Mouse (Mus musculus) heart, postnatal 14 days (tissue): Measurements from ENCODE around the gene Rsl1d1. TPM values are rescaled to one million over a fixed set of nuclear protein-coding genes. Genes with fewer than 3 reads are reported as not detected.
A peak's percentile ranks its signal among the peaks of the same experiment; 100 is the strongest.

Experiments
- DNase-seq, 2 experiments: peaks; one replicate each; pipeline ENCODE4 v3.0.0; 2021 to 2022
- intact Hi-C: fragments of 180-260 bp; cut with DNase I; formaldehyde crosslinking; loops from one replicate; pipeline ENCODE4 v1.15.1; 2025
- long read RNA-seq, 2 experiments: library from polyadenylated mRNA; stranded (forward); transcript quantifications; one replicate each; pipeline ENCODE4 v2.0.0; 2021
- total RNA-seq, 2 experiments: library from RNA; stranded (reverse); gene quantifications; 2 replicates each; pipeline ENCODE4 v1.2.3; 2021

The Rsl1d1 gene
- 10 to 100 TPM; 49.1 to 49.9 TPM for total RNA-seq
- long read RNA-seq, experiment 1, transcript Rsl1d1-201 (9 exons, 1,945 nt): major isoform, 118 of 127 reads
- long read RNA-seq, experiment 1, partial matches to known transcripts: 4 of 127 reads
- long read RNA-seq, experiment 1, other reads (novel, unspliced or antisense): 5 of 127 reads
- long read RNA-seq, experiment 2, transcript Rsl1d1-201 (9 exons, 1,945 nt): major isoform, 74 of 80 reads
- long read RNA-seq, experiment 2, partial matches to known transcripts: 0 of 80 reads
- long read RNA-seq, experiment 2, other reads (novel, unspliced or antisense): 6 of 80 reads

DNA sequence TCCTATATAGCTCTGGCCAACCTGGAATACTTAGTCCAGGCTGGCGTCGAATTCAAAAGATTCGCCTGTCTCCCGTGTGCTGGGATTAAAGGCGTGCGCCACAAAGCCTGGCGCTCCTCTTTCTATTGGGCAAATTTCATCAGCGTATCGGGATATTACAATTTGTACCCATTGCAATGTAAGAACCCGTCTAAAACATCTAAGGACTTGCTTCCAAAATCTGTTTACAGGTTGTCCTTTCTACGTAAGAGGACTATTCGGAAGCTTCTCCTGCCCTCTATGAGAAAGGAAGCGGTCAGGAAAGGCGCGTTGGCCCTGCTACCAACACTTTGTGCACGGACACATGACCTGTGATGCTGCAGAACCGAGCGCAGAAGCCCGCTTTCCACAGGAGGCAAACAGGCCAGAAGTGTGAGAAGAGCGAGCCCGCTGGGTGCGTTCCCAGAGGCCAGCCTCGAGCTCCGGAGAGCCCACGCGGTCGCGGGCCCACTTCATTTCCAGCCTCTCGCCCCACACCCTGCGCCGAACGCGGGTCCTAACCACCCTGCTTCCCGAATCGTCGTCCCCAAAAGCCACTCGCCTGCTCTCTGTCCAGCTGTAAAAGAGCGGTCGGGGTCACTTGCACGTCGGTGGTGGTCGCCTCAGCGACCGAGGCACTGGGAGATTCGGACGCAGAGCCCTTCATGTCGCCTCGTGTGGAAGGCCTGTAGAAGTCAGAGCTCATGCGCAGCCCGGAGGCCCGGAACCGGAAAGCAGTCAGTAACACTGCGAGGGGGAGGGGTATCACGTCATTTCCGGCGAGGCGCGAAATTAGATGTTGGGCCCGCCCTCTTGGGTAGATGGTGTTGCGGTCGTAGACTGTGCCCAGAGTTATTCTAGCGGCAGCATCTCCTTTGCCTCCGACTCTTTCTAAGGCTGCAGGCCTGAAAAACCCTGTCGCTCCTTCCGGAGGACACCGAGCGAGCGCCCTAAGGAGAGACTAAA lies at the start of gene Rsl1d1:
Gene Rsl1d1 (minus strand): TSS at position 761 of the 984 bp plus-strand sequence.
- DNase-seq: peak; percentile 87 to 92
- intact Hi-C loops: loop anchor here (2.0 to 5.0 kb wide), 2 partner anchors 49 to 214 kb away; partner anchors contain the start of gene Gspt1

DNA sequence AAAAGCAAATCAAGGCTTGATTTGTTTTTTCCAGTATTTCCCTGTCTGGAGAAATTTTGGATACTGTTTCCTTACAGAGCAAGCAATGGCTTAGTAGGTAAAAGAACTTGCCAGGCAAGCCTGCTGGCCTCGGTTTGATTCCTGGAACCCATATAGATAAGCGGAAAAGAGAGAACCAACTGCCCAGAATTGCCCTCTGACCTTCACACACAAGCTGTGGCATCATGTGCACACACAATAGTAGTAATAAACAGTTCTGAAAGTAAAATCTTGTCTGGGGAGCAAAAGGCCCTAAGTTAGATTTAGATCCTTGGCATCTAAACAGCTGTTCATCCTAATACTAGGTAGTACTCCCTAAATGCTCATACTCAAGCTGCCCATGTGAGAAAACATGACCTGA lies 44.7 kb upstream of the Rsl1d1 start:
- intact Hi-C loops: no loop called here

DNA sequence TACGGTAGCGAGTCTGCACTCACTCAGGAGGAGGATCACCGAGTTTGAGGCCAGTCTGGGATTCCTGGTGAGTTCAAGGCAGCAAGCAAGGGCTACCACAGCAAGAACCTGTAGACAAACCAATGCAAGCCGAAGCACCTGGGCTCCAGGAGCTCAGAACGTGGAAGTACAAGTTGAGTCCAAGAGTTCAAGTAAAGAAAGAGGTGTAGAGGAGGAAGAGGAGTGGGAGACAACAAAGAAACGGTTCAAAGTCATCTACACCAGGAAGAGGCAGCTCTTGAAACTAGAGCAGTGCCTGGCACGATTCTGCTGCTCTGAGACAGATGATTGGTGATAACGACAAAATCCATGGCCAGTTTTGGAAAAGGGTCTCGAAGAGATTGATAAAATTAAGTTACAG lies 42.6 kb upstream of the Rsl1d1 start:
- intact Hi-C loops: no loop called here
- no peak for DNase-seq

More for the DNA sequence above, 44.7 kb upstream of the Rsl1d1 start:
- no peak for DNase-seq

DNA sequence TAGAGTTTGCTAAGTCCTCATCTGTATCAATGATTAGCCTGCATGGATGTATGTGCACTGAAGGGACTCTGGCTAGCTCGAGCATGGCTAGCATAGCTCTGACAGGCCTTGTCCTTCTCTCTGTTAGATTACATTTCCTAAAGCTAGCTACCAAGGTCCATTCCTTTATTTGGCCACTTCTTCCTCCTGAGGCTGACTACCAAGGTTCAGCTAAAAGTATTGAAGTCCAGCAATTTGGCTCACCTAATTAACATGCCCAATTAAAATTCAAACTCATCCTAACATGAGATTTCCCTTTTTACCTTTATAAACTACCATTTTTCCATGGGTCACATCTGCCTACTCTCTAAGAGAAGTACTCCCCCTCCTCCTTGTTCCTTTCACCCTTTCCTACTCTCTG lies 39.3 kb upstream of the Rsl1d1 start:
- intact Hi-C loops: no loop called here

DNA sequence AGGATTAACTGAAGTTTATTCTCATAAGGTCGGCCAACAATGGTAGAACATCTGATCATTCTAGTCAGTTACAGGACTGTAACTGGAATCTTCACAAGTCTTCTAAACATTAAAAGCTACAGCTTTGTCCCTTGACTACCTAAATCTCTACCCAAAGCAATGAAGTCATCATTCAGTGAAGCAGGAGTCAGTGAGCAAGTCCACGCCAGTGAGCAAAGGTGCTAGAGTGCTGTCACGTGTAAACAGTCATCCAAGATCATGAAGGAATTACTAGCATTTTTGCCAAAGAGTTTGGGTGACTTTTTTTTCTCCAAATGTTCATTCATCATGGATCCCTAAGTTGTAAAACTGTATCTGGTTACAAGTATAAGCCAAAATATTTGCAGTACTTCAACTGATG lies 14.7 kb upstream of the Rsl1d1 start:
- DNase-seq: no peak
- intact Hi-C loops: no loop called here

More for the DNA sequence above, 39.3 kb upstream of the Rsl1d1 start:
- no peak for DNase-seq

DNA sequence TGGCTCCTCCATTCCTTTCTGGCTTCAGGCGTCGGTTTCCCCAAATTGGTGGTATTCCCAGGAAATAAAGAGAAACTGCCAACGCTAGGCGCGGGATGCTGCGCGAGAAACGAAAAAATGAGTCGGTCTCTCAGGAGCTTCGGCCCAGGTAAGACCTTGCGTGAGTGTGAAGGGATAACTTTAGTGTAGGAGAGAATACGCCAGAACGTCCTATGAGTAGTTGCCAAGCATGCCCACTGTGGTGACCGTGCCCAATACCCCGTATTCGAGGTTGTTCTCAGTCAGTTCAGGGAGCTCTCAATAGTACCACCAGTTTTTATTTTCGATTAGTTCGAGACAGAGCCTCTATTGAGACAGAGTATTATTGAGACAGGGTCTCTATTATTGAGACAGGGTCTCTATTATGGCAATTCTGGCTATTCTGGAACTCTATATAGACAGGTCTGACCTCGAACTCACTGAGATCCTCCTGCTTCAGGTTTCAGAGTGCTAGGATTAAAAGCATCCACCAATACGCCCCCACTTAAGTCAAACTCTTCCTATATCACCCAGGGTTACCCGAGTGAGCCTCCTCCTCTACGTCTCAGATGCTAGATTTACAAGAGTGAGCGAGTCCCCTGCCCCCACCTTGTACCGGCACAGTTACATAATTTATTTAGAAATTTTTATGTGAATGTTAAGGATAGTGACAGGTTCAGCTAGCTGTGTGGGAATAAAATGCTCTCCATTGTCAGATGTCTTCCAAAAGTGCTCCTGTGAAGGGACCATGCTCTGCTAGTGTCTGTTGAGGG lies 664 bp upstream of the Rsl1d1 start:
- no peak for DNase-seq
- intact Hi-C loops: loop anchor here (2.0 to 5.0 kb wide), 2 partner anchors 49 to 213 kb away; partner anchors contain the start of gene Gspt1

DNA sequence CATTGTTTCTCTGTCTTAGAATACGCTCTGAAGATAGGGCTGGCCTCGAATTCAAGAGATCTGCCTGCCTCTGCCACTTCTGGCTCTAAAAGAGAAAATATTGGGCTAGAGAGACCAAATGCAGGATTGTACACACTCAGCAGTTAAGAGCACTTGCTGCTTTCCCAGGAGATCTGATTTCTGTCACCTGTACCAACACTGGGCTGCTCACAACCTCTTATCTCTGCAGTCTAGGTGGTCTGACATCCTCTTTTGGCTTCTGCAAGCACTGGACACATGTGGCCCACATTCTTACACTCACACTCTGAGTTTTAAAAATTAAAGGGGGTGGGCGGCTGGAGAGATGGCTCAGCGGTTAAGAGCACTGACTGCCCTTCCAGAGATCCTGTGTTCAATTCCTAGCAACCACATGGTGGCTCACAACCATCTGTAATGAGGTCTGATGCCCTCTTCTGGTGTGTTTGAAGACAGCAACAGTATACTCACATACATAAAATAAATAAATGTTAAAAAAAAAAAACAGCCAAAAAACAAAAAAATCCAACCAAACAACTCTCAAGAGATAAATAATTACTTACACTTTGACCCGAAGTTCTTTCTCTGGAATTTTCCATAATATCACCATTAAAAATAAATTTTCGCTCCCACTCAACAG lies 1.3 kb downstream of the Rsl1d1 start:
- no peak for DNase-seq
- intact Hi-C loops: loop anchor here (2.0 to 5.0 kb wide), 2 partner anchors 50 to 215 kb away; partner anchors contain the start of gene Gspt1

DNA sequence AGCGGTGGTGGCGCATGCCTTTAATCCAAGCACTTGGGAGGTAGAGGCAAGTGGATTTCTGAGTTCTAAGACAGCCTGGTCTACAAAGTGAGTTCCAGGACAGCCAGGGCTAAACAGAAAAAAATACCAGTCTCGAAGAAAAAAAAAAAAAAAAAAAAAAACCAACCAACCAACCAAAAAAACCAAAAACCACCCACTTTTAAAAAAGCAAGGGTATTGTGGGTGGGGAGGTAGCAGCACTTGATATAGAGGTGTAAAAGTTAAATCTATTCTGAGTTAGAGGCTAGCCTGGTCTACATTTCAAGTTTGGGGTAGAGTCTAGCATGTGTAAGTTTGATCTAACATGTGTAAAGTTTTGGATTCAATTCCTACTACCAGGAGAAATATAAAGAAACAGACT lies 2.9 kb downstream of the Rsl1d1 start:
- no peak for DNase-seq
- intact Hi-C loops: loop anchor here (5.0 kb wide), 1 partner anchor 52 kb away; the partner anchor contains the start of gene Gspt1

DNA sequence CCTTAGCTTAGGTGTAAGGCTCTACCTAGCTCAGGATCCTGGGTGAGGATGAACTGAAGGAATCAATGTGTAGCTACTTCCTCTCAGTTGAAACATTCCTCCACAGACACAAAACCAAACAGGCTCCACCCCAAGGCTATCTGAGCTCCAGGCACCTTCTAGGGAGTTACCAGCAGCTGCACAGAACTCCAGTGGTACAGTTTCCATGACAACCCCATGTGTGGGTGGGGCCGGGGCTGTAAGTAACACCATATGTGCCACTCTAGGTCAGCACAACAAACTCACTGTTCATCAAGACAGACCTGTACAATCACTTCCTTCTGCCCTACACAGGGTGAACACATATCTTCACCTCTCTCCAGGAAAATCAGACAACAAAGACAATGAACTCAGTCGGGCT lies 4.7 kb downstream of the Rsl1d1 start:
- intact Hi-C loops: no loop called here
- no peak for DNase-seq

DNA sequence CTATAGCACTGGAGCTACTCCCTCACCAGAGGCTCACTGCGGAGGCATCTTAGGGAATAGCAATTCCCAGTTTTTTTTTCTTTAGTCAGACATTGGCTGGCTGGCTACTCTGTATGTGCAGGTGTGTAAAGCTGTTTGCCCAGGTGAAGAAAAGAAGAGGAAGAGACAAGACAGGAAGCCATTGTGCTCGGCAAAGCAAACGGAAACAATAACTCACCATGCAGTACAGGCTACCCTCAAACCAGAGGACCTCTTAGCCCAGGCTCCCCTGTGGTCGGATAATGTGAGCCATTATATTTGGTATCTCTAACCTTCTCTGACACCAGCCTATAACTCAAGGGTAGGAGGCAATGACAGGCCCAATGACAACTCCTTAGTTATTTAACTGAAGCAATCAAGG lies 6.1 kb downstream of the Rsl1d1 start:
- intact Hi-C loops: no loop called here
- no peak for DNase-seq

DNA sequence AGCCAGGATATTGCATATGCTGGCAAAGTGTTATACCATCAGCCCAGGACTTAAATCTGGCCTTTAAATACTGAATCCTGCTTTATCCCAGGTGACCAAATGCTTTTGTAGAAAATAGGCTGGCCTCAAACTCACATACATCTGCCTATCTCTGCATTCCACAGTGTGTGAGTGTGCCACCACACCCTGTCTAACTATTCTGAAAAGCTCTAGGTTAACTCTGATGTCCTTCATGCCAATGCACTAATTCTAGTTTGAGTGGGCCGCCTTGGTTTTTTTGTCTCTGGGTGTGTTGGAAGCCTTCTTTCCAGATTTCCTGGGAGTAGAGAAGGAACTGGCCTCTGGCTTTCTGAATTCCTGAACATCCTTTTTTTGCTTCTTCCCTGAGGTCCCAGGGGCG lies 9.9 kb downstream of the Rsl1d1 start:
- intact Hi-C loops: no loop called here

DNA sequence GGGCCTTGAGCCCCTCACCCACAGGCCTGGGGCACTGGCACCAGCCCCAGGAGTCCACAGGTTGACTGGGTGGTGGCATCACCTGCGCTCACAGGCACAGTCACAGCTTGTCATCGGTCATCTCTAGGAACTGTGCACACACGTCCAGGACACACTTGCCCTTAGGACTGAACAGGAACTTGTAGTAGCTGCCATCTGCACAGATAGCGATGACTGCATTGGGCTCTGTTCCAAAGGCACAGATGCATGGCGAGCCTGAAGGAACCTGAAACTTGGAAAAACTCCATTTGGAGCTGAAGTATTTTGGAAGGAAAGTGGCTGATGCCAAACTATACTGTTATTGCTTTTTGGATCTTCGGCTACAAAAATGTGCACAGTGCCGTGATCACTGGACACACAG lies 13.0 kb downstream of the Rsl1d1 start:
- intact Hi-C loops: no loop called here
- no peak for DNase-seq

More for the DNA sequence above, 9.9 kb downstream of the Rsl1d1 start:
- no peak for DNase-seq

DNA sequence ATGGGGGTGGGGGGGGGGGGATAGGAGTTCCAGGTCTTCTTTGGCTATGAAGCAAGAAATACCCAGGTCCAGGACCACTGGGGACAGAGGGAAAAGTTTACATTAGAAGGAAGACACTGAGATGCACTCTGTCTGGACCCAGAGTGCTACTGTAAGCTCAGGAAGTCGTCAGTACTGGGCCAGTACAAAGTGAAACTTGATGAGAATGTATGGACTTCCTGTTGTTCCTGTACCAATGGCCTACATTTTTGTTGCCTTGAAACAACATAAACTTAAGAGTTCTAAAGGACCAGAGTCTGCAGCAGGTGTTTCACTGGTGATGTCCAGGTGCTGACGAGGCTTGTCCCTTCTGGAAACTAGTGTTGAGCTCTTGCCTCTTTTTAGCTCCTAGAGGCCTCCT lies 25.7 kb downstream of the Rsl1d1 start:
- intact Hi-C loops: loop anchor here (5.0 kb wide), 2 partner anchors 140 to 305 kb away; no protein-coding TSS in a partner anchor
- DNase-seq: no peak

DNA sequence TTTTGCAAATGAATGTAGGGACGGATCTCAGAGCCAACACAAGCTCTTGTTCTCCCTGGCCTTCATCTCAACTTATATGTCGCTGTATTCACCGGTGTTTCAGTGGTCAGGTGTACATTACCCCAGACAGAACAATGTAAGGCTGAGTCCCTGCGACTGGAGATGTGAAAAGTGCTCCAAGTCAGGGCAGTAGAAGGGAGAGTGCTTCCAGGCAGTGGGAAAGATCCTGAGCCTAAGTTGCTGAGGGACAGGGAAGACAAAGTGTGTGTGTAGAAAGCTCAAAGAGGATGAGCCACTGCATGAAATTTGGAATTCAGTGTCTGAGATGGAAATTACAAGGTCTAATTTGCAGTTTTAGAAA lies 26.3 kb downstream of the Rsl1d1 start:
- no peak for DNase-seq
- intact Hi-C loops: loop anchor here (5.0 kb wide), 2 partner anchors 140 to 305 kb away; no protein-coding TSS in a partner anchor

DNA sequence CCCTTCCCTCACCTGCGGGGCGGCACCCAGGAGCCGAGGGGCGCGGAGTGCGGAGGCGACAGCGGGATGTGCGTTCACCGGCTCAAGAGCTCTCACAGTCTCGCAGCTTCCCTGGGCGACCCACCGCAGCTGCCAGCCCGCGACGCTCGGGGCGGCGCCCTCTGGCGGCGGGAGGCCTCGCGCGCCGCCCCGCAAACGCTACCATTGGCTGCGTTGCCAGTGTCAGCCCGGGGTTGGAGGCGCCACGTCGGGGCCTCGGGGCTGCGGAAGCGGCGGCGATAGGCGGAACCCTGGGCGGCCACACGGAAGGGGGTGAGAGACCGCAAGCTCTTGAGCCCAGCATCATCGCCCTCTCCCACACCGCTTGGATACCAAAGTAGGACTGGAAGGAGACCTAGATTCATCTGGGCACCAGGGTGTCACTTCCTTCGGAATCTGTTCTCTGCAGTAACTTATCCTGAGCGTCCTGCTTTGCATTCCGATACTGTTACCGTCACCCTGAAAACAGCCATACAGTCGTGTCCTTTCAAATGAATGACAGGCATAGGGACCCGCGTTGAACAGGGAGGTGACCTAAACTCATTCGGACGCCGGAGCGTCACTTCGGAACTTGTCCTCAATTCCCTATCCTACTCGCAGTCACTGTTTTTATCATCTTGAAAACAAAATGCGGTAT lies 26.8 kb downstream of the Rsl1d1 start, which contains the start of gene Zc3h7a:
Gene Zc3h7a (minus strand): TSS at position 186 of the 676 bp plus-strand sequence.
- intact Hi-C loops: loop anchor here (5.0 kb wide), 2 partner anchors 139 to 304 kb away; no protein-coding TSS in a partner anchor

DNA sequence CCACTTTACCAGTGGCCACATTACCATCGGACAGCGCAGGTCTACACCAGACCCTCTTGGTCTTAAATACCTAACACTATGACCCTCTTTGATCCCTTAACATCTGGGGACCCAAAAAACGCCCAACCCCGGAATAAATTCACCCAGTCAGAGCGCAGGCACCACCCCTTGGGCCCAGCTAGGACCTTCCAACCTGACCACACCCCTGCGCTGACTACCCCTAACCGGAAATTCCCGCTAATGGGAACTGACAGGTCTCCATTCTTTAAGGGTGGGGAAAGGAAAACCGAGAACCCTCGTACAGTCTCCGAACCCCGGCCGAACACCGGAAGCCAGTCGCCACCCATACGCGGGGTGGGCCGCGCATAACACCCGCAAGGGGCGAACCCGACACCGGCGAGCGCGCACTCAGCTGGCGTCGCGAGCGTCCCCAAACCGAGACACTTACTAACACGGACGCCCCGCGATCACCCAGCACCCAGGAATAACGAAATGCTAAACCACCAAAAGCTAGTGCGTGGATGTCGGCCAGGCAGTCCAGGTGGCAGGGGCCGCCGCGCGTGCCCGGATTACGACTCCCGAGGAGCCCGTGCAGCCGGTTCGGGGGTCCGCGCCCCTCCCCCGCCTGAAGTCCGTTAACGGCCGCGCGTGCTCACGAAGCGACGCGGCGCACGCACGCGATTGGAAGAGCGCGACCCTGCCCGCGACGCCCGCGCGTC lies 27.5 kb downstream of the Rsl1d1 start:
- intact Hi-C loops: loop anchor here (2.0 to 5.0 kb wide), 3 partner anchors 39 to 303 kb away; no protein-coding TSS in a partner anchor
- peak; percentile 59 to 62 for DNase-seq

More for the DNA sequence above, 26.8 kb downstream of the Rsl1d1 start, which contains the start of gene Zc3h7a:
- DNase-seq: peak; percentile 94 to 95

DNA sequence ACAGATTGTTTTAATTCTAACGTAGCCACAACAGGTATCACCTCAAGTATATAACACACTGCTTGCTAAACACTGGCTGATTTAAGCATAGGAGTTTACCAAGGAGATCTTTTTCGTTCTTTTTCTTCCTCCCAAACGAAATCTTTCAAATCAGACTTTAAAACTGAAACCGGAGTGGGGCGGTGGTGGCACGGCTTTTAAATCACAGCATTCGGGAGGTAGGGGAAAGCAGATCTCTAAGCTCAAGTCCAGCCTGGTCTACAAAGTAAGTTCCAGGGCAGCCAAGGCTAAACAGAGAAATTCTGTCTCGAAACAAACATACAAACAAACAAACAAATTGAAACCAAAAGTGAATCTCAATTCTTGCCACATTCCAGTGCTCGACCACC lies 28.0 kb downstream of the Rsl1d1 start:
- intact Hi-C loops: loop anchor here (2.0 to 5.0 kb wide), 3 partner anchors 38 to 303 kb away; no protein-coding TSS in a partner anchor
- DNase-seq: no peak

DNA sequence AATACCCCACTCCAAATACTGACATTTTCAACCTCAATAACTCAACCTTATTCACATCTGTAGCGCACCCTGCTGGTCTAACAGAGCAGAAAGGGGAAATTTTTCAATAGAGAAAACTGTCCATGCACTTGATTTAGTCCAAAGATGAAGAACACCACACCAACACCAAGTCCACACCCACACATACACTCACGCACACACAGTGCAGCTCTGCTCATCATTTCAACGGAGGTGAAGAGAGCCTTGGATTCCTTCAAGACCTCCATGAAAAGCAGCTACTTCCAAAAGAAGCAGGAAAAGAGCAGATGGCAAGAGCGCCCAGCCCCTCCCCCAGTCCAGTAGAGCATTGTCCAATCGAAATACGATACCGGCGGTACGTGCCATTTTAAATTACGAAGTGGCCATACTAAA lies 28.5 kb downstream of the Rsl1d1 start:
- intact Hi-C loops: loop anchor here (2.0 to 5.0 kb wide), 3 partner anchors 38 to 302 kb away; no protein-coding TSS in a partner anchor

More for the DNA sequence above, 28.5 kb downstream of the Rsl1d1 start:
- DNase-seq: peak; percentile 43 to 57
